Mouse (Mus musculus): Measurements from ENCODE around the gene D430041D05Rik.

- no peak for TF ChIP-seq POLR2A (IDR thresholded peaks at IDR 0.05; ENCODE audit: extremely low read depth, insufficient read depth, low read length)
- no peak for TF ChIP-seq CTCF (IDR thresholded peaks at IDR 0.05; ENCODE audit: extremely low read depth, insufficient read depth, low read length)
These were observed 180.4 kb downstream of the D430041D05Rik start for GRCm38 (mm10) chr2:104230444-104230843.
